8 mouse cellular contexts compared by ENCODE assay signal in genomic region chr1:45905107-45905821, GRCm38 (mm10). TPM values are rescaled to one million over a fixed set of nuclear protein-coding genes. Genes with fewer than 3 reads are reported as not detected.
A peak's percentile ranks its signal among the peaks of the same experiment; 100 is the strongest.
DNase-seq lines count a peak whose midpoint lies in the region; ATAC-seq lines count a peak whose summit lies in the region.

No protein-coding gene starts in this region.

- no peak overlapping the region for H3K9ac ChIP-seq in lung, embryonic 16.5 days (ENCODE audit: low read length)

- no peak overlapping the region for H3K4me3 ChIP-seq in heart, embryonic 10.5 days
- no peak overlapping the region for H3K4me3 ChIP-seq in lung, embryonic 16.5 days (ENCODE audit: low read length)

- H3K27me3 ChIP-seq in heart, embryonic 10.5 days (ENCODE audit: insufficient read depth, poor library complexity, severe bottlenecking) = no peaks in the 10 kb centered on the region
- no peaks in the 10 kb centered on the region for H3K27me3 ChIP-seq in lung, embryonic 16.5 days (ENCODE audit: control insufficient read depth, insufficient read depth, low read depth, low read length)

- peak overlapping the region; percentile 64 for H3K27ac ChIP-seq in heart, embryonic 10.5 days
- H3K27ac ChIP-seq in lung, embryonic 16.5 days (ENCODE audit: low read length) = no peak overlapping the region; the same call in 1 of the 2 replicates

- no peaks in the 10 kb centered on the region for H3K9me3 ChIP-seq in heart, embryonic 10.5 days
- no peaks in the 10 kb centered on the region for H3K9me3 ChIP-seq in lung, embryonic 16.5 days (ENCODE audit: control insufficient read depth, low read length)

- peak; percentile 14 to 28 for DNase-seq in spleen, postnatal 36 days (ENCODE audit: low spot score in 2 of 2)
- DNase-seq in spleen, adult 12 weeks (ENCODE audit: low spot score) = no peak
- peak; percentile 76 for DNase-seq in heart, embryonic 10.5 days (ENCODE audit: low spot score)
- peak; percentile 76 for DNase-seq in kidney, adult 9 months
- peak; percentile 63 for DNase-seq in retina, postnatal 1 day
- DNase-seq in cerebellum, adult 9-10 months = no peak
- no peak for DNase-seq in cerebellum, adult 8-10 months

- H3K4me1 ChIP-seq in heart, embryonic 10.5 days = peaks cover 14% of the 10 kb centered on the region
- H3K4me1 ChIP-seq in lung, embryonic 16.5 days (replicated peaks; ENCODE audit: control insufficient read depth, insufficient read depth, low read length) = peaks cover 8% of the 10 kb centered on the region

- 10% methylated on average over 5 of the region's 5 CpGs for WGBS in heart, embryonic 10.5 days
- WGBS in lung, embryonic 16.5 days = 19% methylated on average over 5 of the region's 5 CpGs

- ATAC-seq in lung, embryonic 16.5 days (ENCODE audit: low read depth) = peak; percentile 92

- H3K36me3 ChIP-seq in heart, embryonic 10.5 days = no peaks in the 10 kb centered on the region
- H3K36me3 ChIP-seq in lung, embryonic 16.5 days (ENCODE audit: control insufficient read depth, insufficient read depth, low read length) = no peaks in the 10 kb centered on the region

- peak overlapping the region; percentile 17; the same call in 1 of the 2 replicates for H3K4me2 ChIP-seq in lung, embryonic 16.5 days (ENCODE audit: low read depth, low read length)

RNA-seq across cellular contexts. Expression of gene Gm5269, which starts 15.2 kb away (rescaled TPM):
- polyA plus RNA-seq in heart, embryonic 10.5 days (2016; fragmentation: Nextera tagmentation; extraction: Ambion mirVana) = not detected in 2 replicates
- polyA plus RNA-seq in lung, embryonic 16.5 days (2015; fragmentation: Nextera tagmentation; extraction: Ambion mirVana) = not detected in 2 replicates

RNA-seq across cellular contexts. Expression of gene Slc40a1, which starts 21.1 kb away (rescaled TPM):
- 12.5 and 13.2 TPM in 2 replicates for polyA plus RNA-seq in heart, embryonic 10.5 days (2016; fragmentation: Nextera tagmentation; extraction: Ambion mirVana)
- polyA plus RNA-seq in lung, embryonic 16.5 days (2015; fragmentation: Nextera tagmentation; extraction: Ambion mirVana) = 41.3 and 42.8 TPM in 2 replicates

Comparison
In these comparisons a context has a peak if more than half of its experiments do, and no peak if none do; other contexts are left out.
1. DNase-seq: peak in spleen, postnatal 36 days (2 of 2), heart, embryonic 10.5 days (single experiment), kidney, adult 9 months (single experiment) and retina, postnatal 1 day (single experiment); none in spleen, adult 12 weeks (single experiment), cerebellum, adult 9-10 months (single experiment) and cerebellum, adult 8-10 months (single experiment).